Mouse (Mus musculus): Measurements from ENCODE around the gene Jtb.

DNA sequence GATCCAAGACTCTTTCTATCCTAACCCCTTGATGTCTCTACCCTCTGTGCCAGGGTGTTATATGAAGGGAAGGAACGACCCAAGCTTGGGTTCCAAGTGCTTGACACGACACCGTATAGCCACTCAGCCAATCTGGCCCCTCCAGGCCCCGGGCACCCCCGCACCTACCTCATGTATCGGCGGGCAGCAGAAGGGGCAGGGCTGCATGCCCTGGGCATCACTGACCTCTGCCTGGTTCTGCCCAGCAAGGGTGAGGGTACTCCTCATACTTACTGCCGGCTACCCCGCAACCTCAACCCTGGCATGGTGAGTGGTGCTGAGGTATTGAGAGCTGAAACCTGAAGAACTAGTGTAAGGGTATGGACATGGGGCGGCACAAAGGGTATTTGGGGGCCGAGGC, 36.8 kb downstream of the Jtb start:
- TF ChIP-seq POLR2A (IDR thresholded peaks at IDR 0.05; ENCODE audit: borderline replicate concordance, control insufficient read depth, low read depth, low read length), result no peak
- no peak for TF ChIP-seq CTCF (IDR thresholded peaks at IDR 0.05; ENCODE audit: control insufficient read depth, insufficient read depth, low read length)
